Mouse (Mus musculus) telencephalon, adult 2 months (tissue): ENCODE data around the gene Clhc1.
"Not testable (repeated sequence)": the region's sequence is repeated elsewhere in the genome, so short reads cannot be mapped to it uniquely, and the experiment has no call there.

Experiments
- DNase-seq: peaks from one replicate; pipeline ENCODE4 v3.0.0-alpha.2; 2011; ENCODE audit warnings: low read depth, low spot score

Gene Clhc1

GRCm38 (mm10) chr11:29547752-29548503 is at the start of gene Clhc1, which contains the start of gene Rps27a:
TSS of gene Clhc1 (plus strand) at chr11:29547950.
TSS of gene Rps27a (minus strand) at chr11:29548109.
- DNase-seq = peak; percentile 95

DNA sequence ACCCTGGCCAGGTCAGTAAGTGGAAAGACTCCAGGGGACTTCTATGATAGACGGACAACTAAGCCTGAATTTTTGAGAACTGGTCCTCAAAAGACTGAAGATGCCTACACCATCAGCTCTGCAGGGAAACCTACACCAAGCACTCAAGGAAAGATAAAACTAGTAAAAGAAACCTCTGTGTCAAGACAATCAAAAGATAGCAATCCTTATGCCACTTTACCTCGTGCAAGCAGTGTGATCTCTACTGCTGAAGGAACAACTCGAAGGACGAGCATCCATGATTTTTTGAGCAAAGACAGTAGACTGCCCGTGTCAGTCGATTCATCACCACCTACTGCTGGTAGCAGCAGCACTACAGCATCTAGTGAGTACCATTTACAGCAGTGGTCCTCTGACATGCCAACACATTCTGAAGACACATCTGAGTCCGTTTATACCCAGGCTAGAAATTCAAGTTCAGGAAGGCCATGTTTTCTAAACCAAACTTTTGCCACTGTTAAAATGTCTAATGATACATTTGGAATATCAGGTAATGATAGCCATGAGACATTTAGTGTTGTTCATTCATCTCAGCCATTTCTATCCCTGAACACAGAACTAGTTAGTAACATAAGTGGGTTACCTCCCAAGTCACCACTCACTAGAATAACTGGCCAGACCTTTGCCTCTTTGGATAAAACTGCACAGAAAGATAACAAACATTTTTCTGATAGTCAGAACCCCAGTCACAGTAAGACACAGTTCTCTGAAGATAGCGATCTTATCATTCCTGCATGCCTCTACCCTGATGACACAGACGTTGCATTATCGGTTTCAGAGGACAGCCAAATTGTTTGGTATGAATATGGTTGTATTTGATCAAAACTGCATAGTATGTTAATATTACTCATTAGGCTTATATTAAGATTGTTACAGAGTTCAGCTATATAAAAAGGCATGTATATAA is 43.5 kb upstream of the Clhc1 start:
- DNase-seq = no peak

DNA sequence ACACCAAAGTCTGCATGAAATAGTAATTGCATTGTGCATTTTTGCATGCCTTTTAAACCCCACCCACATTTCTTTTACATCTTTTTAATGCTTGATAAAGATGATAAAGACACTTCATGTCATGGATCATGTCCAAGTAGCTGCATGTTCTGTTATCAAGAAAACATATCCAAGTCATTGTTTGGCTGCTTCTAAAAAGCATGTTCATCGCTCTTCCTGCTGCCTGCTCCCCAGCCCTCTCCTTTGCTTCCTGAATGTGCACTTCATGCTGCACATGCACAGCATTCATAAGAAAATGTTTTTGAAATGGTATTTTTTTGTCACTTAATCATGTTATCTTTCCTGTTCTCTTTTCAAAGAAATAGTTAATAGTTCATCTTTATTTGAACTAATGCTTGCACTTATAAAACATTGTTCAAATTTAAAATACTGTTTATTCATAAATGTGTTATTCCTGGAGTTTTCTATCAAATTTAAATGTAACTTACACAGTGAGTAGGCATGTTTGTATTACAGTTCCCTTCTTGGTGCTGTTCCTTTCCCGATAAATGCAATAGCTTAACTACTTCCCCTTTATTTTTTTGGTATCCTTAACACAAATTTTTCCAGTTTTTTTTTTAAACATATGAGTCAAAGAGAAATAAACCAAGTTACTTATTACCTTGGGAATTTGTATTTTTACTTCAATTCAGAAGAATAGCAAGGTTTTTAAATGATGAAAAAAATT is 42.7 kb upstream of the Clhc1 start:
- no peak for DNase-seq

DNA sequence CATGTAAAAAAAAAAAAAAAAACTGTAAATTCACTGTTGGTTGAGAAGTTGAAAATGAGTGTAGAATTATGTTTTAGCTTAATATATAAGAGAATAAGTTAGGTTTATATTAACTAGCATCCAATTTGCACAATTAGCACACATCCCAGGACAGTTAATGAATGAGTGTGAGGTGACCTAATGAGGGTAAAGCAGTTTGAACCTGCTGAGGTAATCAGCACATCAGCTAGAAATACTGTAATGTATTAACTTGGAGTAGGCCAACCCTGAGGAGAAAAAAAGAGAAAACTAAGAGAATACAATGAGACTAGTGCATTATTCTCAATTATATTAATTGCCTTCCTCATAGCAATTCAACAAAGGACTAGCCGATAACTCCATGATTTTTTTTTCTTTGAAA is 38.3 kb upstream of the Clhc1 start:
- DNase-seq = no peak

GRCm38 (mm10) chr11:29512818-29513535 is 34.8 kb upstream of the Clhc1 start:
- no peak for DNase-seq

DNA sequence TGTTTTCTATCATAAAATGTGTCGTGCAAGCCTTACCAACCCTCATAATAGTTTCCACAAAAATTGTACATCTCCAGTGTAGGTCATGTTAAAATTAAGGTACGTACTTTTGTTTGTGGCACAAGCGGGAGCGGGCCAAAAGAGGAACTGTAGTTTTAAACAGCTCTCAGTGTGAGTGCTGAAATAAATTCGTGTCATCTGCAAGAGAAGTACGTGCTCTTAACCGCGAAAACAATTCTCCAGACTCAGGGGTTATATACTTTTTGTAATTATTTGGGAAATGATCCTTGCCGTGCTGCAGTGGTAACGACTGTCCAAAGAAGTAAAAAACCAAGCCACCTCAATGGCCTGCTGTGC is 33.4 kb upstream of the Clhc1 start:
- no peak for DNase-seq

- DNase-seq = peak; percentile 54
Observed at GRCm38 (mm10) chr11:29514682-29515412, 32.9 kb upstream of the Clhc1 start, which contains the start of gene Prorsd1. TSS of gene Prorsd1 (minus strand) at chr11:29515033.

DNA sequence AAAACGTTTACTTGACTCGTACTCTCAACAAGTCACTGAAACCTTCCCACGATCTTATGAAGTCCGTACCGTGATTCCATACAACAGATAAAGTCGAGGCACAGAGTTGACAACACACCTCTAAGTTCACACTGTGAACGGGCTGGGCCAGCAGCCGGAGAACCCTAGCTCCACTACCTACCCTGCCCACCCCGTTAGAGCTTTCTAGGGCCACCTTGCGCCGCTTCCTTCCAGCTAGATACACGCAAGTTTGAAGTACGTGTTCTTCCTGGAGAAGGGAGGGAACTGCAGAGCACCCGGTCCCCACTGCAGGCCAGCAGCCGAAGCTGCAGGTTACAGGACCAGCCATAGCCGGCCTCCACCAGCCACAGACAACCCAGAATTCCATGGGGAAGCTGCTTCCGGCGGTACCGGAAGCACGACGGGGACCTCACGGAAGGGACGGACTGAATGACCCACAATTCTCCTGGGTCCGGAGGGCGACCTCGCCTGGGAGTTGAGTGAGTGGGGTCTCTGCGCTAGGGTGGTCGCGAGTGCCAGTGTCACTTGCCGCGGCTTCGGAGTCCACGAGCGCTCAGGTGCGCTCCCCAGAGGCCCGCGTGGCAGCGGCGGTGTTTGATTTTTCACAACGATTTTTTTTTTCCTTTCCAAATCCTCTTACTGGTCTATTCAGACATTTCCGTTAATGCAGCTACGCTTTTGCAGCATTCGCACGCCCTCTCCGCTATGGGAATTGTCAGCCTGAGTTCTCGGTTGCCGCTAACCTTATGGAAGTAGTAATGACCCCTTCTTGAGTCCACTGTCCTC is 21.6 kb upstream of the Clhc1 start, which contains the start of gene Mtif2:
TSS of gene Mtif2 (plus strand) at position 421 of the 807 bp plus-strand sequence.
- DNase-seq = peak; percentile 89

DNA sequence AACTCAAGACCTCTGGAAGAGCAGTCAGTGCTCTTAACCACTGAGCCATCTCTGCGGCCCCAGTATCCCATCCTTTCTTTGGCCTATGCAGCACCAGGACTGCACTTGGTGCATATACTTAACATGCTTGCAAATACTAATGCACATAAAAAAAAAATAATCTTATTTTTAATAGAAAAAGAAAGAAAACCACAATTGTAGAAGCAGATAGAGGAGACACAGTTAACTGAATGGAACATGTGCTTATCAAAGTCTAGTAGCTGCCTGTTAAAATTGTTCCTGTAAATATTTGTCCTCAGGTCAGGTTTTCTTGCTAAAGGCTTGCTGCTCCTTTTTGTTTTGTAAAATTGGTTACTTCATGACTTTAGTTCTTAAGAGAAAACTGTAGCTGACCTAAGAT is 9.5 kb upstream of the Clhc1 start:
- DNase-seq = no peak

DNA sequence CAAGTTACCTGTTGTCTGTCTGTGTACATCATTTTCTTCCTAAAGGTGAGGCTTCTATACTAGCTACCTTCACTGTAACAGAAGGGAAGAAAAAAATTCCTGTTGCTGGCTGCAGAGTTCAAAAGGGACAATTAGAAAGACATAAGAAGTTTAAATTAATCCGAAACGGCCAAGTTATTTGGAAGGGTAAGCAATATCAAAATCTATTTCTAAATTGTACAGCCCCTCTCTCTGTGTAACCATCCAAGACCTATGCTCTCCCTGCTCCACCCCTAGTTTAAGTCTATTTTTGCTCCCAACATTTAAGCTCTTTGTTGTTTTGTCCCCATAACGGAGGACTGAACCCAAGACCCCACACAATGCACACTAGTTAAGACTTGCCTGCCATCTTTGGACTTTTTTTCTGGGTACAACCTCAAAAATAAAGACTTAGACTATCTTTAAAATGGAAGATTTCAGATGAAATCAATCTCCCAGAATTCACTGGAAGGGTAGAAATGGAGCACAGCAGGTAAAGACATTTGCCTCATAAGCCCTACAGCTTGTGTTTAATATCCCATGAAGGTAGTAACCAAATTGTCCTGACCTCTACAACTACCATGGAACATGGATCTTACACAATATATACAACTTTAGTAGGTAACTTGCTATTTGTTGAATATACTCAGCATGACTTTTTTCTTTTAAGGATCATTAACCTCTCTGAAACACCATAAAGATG is 3.4 kb upstream of the Clhc1 start:
- DNase-seq = no peak

- DNase-seq = not testable (repeated sequence)
Observed at GRCm38 (mm10) chr11:29545150-29545752, 2.5 kb upstream of the Clhc1 start.

- not testable (repeated sequence) for DNase-seq
Observed at GRCm38 (mm10) chr11:29546297-29546696, 1.5 kb upstream of the Clhc1 start.

DNA sequence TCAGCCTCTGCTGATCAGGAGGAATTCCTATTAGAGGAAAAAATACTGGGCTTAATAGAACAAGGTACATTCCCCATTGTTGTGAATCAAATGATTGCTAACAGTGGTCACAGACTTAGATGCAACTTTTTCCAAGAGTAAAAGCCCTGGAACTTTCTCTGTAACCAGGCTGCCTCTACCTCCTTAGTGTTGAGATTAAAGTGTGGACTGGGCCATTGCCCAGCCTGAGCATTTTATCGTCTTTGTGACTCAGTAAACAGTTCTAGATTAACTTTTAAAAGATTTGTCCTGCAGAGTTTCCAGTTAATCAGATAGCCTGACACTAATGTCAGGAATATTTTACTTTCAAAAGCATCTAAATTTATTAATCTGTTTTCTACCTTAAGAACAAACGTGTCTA is 988 bp upstream of the Clhc1 start:
- no peak for DNase-seq

- DNase-seq = no peak
Observed at GRCm38 (mm10) chr11:29547249-29547751, 450 bp upstream of the Clhc1 start.

GRCm38 (mm10) chr11:29548504-29549424 is 1.0 kb downstream of the Clhc1 start:
- no peak for DNase-seq

GRCm38 (mm10) chr11:29549425-29549778 is 1.7 kb downstream of the Clhc1 start:
- DNase-seq = no peak

- no peak for DNase-seq
Observed at GRCm38 (mm10) chr11:29560452-29560851, 12.7 kb downstream of the Clhc1 start.
